Mouse (Mus musculus) hematopoietic multipotent progenitor cell, adult 10-12 weeks (in vitro differentiated cells): ENCODE results near the gene Rab25. TPM values are rescaled to one million over a fixed set of nuclear protein-coding genes. Genes with fewer than 3 reads are reported as not detected.

ENCODE experiments used
- polyA plus RNA-seq: library from polyadenylated mRNA; stranded (reverse); fragments of >175 nt; gene quantifications from 2 replicates; pipeline ENCODE4 v1.2.3, GENCODE M21; 2012; ENCODE audit warnings: low replicate concordance

Gene Rab25
- 0.21 TPM in 1 of 2 replicates, not detected in the other for polyA plus RNA-seq

GRCm38 (mm10) chr3:88548180-88548917 lies at the start of gene Rab25:
Gene Rab25, minus strand, starts transcription at chr3:88548300.

GRCm38 (mm10) chr3:88575540-88575939 lies 27.4 kb upstream of the Rab25 start, which contains the start of gene Ssr2:
Gene Ssr2, plus strand, starts transcription at chr3:88575876.

DNA sequence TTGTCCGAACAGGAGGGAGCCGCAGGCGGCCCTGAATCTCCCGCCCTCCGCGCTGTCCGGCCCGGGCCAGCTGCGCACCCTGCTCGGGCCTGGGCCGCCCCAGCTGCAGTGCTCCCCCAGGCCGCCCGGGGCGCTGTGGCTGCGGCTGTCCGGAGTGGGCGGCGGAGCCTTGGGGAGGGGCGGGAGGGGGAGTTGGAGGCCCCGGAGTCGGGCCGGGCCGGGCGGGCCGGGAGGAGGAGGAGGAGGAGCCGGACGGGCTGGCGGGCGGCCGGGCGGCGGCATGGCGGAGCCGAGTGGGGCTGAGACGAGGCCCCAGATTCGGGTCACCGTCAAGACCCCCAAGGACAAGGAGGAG lies 5.4 kb upstream of the Rab25 start, which contains the start of gene Ubqln4:
TSS of gene Ubqln4 (plus strand) at position 234 of the 355 bp plus-strand sequence.

GRCm38 (mm10) chr3:88552676-88553524 lies 4.8 kb upstream of the Rab25 start, which contains the start of gene Lamtor2:
Gene Lamtor2, minus strand, starts transcription at chr3:88553074.

DNA sequence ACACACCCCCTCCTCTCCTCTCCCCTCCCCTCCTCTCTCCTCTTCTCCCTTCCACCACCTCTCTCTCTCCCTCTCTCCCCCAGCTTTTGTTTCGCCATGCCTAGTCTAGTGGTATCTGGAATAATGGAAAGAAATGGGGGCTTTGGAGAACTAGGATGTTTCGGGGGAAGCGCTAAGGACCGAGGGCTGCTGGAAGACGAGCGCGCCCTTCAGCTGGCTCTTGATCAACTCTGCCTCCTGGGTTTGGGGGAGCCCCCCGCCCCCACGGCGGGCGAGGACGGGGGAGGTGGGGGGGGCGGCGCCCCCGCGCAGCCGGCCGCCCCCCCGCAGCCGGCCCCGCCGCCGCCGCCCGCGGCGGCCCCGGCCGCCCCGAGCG lies 15.8 kb downstream of the Rab25 start, which contains the start of gene Mex3a:
TSS of gene Mex3a (plus strand) at position 97 of the 376 bp plus-strand sequence.

GRCm38 (mm10) chr3:88509692-88510420 lies 38.2 kb downstream of the Rab25 start, which contains the start of gene Lmna:
Gene Lmna, minus strand, starts transcription at chr3:88509956.

Other genes with a start within 250 kb of the Rab25 start
- 28.3 and 133 TPM in 2 replicates for gene Glmp, start 223.3 kb downstream of the Rab25 start, polyA plus RNA-seq
- 0.81 and 2.4 TPM in 2 replicates for gene Tmem79, start 212.2 kb downstream of the Rab25 start, polyA plus RNA-seq
- 67.3 and 68.3 TPM in 2 replicates for gene Smg5, start 212.0 kb downstream of the Rab25 start, polyA plus RNA-seq
- 0.22 TPM in 1 of 2 replicates, not detected in the other for gene Paqr6, start 183.7 kb downstream of the Rab25 start, polyA plus RNA-seq
- not detected in 2 replicates for gene Bglap3, start 175.6 kb downstream of the Rab25 start, polyA plus RNA-seq
- not detected in 2 replicates for gene Bglap2, start 169.6 kb downstream of the Rab25 start, polyA plus RNA-seq
- not detected in 2 replicates for gene Bglap, start 163.8 kb downstream of the Rab25 start, polyA plus RNA-seq
- gene Pmf1, start 138.0 kb downstream of the Rab25 start, polyA plus RNA-seq = 86.8 and 96.4 TPM in 2 replicates
- 3.3 and 9.8 TPM in 2 replicates for gene Slc25a44, start 123.2 kb downstream of the Rab25 start, polyA plus RNA-seq
- gene Sema4a, start 87.1 kb downstream of the Rab25 start, polyA plus RNA-seq = 87.8 and 314 TPM in 2 replicates
- 37.6 and 43.2 TPM in 2 replicates for gene Lmna, start 38.3 kb downstream of the Rab25 start, polyA plus RNA-seq
- 1.2 and 1.6 TPM in 2 replicates for gene Mex3a, start 15.9 kb downstream of the Rab25 start, polyA plus RNA-seq
- 34.9 and 125 TPM in 2 replicates for gene Lamtor2, start 4.8 kb upstream of the Rab25 start, polyA plus RNA-seq
- gene Ubqln4, start 5.5 kb upstream of the Rab25 start, polyA plus RNA-seq = 40.8 and 50.4 TPM in 2 replicates
- gene Ssr2, start 27.6 kb upstream of the Rab25 start, polyA plus RNA-seq = 19.9 and 162 TPM in 2 replicates
- 309 and 746 TPM in 2 replicates for gene Arhgef2, start 57.7 kb upstream of the Rab25 start, polyA plus RNA-seq
- gene Rxfp4, start 104.8 kb upstream of the Rab25 start, polyA plus RNA-seq = not detected in 2 replicates
- gene Khdc4, start 137.5 kb upstream of the Rab25 start, polyA plus RNA-seq = 21.4 and 31.5 TPM in 2 replicates
- 27.1 and 47.2 TPM in 2 replicates for gene Rit1, start 168.5 kb upstream of the Rab25 start, polyA plus RNA-seq
- 5.3 and 8.0 TPM in 2 replicates for gene Syt11, start 226.9 kb upstream of the Rab25 start, polyA plus RNA-seq